Mouse (Mus musculus) urinary bladder, postnatal 14 days (tissue): Measurements from ENCODE around the gene Gm20388.

Source experiments
- DNase-seq: peaks from one replicate; pipeline ENCODE4 v3.0.0; 2021; ENCODE audit warnings: low spot score

Gm20388 gene

GRCm38 (mm10) chr8:119915298-119915697, 4.7 kb downstream of the Gm20388 start:
- no peak for DNase-seq

DNA sequence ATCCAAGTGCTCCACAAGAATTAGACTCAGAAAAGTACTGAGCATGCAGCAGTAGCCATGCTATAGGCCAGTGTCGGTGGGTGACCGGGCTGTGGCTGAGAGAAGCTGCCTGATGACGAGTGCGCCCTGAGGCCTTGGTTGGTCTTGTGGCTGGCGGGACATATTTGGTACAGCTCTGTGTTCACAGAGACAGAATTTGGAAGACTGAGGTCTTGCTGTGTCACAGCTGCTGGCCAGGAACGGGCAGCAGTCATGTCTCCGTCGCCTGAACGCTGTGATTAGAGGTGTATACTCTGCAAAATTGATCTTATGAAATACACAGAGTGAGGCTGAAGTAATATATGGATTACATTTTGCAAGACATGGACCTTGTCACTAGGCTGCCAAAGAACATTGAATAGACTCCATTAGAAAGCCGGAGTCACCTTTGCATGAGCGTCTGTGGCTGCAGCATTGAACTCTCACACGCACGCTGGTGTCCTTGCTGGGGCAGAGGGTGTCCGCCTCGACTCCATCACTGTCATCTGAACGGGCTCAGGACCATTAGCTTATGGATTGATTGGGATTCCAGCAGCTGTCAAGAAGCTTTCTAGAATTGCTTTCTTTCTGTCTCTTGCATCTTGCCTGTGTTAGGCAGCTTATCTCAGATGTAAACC, 5.7 kb downstream of the Gm20388 start:
- DNase-seq, result no peak

- no peak for DNase-seq
These were observed 6.8 kb downstream of the Gm20388 start for GRCm38 (mm10) chr8:119917415-119917814.

DNA sequence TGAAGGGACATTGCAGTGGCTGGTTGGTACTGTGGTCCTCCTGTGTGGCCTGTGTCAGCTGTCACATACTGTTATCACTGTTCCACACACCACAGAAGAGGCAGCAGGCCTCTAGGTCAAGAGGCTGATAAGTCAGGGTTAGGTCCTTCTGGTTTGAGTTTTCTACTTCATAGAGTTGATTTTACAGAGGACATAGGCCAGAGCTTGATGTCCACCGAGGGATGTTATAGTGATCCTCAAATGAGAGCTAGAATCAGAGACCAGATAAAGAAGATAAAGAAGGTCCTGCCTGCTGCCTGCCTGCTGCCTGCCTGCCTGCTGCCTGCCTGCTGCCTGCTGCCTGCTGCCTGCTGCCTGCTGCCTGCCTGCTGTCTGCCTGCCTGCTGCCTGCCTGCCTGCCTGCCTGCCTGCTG, 7.5 kb downstream of the Gm20388 start:
- DNase-seq, result no peak

GRCm38 (mm10) chr8:119923259-119923658, 12.6 kb downstream of the Gm20388 start:
- DNase-seq, result no peak

DNA sequence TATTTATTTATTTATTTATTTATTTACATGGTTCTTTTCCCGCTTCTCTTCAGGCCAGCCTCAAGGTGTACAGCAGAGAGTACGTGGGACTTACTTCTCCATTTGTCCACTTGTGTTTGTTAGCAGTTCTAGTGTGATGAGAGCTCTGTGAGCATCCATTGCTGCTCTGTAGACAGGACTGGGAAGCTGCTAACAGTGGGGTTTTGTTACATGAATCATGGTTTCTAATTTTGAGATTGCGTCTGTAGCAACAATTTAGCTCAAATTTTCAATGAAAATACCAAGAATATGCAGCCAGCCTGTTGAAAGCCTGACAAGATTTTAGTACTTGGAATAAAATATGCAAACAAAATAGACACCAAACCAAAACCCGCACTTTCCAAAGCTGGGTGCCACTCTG, 14.8 kb downstream of the Gm20388 start:
- DNase-seq, result no peak

GRCm38 (mm10) chr8:119926474-119926873, 15.8 kb downstream of the Gm20388 start:
- DNase-seq, result no peak

- DNase-seq, result peak; percentile 46
These were observed 16.9 kb downstream of the Gm20388 start for GRCm38 (mm10) chr8:119927422-119928092.

DNA sequence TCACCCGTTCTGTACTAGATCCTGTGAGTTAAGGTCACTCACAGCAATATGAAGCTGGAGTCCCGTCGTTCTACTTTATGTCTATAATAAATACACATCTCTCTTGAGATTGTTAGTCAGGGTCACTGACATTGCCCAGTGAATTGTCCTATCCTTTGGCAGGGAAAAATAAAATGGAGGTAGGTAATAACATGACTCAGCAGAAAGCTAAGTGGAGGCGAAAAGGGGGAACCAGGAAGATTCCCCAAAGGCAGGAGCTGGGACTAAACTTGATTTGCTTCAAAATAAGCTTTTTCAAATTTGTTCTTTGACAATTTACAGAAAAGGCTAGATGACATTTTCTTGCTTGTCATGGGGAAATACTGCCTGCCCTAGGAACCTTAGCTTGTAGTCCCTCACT, 20.7 kb downstream of the Gm20388 start:
- DNase-seq, result no peak

GRCm38 (mm10) chr8:119933681-119934080, 23.0 kb downstream of the Gm20388 start:
- no peak for DNase-seq

GRCm38 (mm10) chr8:119935541-119935940, 24.9 kb downstream of the Gm20388 start:
- no peak for DNase-seq

GRCm38 (mm10) chr8:119938481-119938880, 27.8 kb downstream of the Gm20388 start:
- DNase-seq, result no peak

DNA sequence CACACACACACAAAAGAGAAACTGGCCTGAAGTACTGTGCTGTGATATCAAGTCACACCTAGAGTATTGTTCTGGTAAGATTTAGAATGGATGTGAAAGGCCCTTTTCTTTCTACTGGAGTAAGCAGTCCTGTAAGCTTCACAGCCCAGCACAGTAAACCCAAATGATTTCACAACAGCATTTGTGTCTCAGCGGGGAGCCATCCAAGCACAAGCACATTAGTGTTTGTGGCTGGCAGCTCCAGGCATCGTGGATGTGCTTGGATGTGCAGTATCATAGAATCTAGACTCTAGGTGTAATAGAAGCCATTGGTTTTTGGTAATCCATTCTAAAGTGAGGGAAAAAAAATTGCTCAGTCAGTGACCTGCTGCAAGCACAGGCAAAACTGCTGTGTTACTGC, 28.7 kb downstream of the Gm20388 start:
- no peak for DNase-seq

GRCm38 (mm10) chr8:119941471-119941870, 30.8 kb downstream of the Gm20388 start:
- no peak for DNase-seq

GRCm38 (mm10) chr8:119943616-119944015, 33.0 kb downstream of the Gm20388 start:
- no peak for DNase-seq

- peak; percentile 79 for DNase-seq
These were observed 33.6 kb downstream of the Gm20388 start for GRCm38 (mm10) chr8:119944096-119944811.

- DNase-seq, result no peak
These were observed 35.8 kb downstream of the Gm20388 start for GRCm38 (mm10) chr8:119946326-119946865.

GRCm38 (mm10) chr8:119947653-119948052, 37.0 kb downstream of the Gm20388 start:
- no peak for DNase-seq

DNA sequence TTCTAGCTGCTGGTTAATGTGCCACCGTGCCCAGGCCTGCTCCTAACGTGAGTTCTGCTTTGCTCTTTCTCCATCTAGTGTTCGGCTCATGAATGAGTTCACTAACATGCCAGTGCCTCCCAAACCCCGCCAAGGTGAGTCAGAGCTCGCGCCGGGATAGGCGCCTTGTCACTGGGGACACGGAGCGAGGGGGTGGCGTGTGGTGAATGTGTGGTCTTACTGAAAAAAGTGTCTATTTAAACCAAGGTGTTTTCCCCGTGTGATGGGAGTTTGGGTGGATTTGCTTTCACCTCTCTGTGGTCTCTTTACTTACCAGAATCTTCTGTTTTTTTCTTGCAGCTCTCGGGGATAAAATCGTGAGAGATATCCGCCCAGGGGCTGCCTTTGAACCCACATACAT, 37.7 kb downstream of the Gm20388 start:
- peak; percentile 35 for DNase-seq

- DNase-seq, result no peak
These were observed 41.6 kb downstream of the Gm20388 start for GRCm38 (mm10) chr8:119952282-119952681.

DNA sequence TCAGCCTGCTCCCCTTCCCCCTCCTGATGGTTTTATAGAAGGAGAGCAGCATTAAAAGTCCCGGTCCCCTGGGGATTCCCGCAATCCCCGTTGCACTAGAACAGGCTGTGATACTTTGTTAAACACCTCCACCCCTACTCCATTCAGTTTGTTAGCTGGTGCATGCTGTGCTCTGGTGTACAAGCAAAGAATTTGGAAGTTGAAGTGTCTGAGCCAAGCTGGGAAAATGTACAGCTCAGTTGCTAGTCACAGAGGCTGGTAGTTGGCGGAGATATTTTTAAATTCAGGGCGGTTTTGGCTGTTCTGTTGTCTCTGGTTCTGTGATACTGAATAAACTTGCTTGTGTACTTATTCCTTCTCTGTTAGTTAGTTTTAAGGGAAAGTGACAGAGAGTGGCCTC, 42.1 kb downstream of the Gm20388 start:
- DNase-seq, result no peak

DNA sequence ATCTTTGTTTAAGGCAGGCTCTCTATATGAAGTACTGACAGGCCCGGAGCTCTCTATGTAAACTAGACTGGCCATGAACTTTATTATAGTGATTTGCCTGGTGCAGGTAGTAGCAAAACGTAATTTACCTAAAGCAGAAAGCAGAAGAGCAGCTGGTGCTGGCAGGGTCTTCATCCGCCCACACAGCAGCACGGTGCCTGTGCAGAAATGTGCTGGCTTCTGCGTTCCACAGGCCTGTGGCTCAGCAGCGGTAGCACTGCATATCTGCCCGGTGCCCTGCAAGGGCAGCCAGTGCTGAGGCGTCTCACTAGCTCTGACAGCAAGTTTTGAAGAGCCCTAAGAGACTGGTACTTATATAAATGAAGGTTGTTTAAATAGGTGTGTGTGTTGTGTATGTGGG, 44.7 kb downstream of the Gm20388 start:
- no peak for DNase-seq

DNA sequence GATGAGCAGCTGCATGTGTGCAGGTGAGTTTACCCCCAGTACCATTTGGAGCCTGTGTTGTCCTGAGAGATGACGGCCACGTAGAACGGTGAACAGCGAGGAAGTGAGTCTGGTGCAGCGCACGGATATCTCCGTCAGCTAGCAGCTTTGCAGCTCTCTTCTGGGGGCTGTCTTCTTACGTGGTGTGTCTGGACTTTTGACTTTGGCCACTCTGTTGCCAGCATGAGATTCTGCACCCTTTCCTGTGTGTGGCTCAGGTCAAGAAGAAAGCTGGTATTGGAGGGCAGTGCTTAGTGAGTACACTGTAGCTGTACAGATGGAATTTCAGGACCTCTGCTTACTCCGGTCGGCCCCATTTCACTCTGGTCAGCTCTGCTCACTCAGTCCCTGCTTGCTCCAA, 47.4 kb downstream of the Gm20388 start:
- no peak for DNase-seq
